Mouse (Mus musculus): ENCODE measurements around the gene Rexo2.

DNA sequence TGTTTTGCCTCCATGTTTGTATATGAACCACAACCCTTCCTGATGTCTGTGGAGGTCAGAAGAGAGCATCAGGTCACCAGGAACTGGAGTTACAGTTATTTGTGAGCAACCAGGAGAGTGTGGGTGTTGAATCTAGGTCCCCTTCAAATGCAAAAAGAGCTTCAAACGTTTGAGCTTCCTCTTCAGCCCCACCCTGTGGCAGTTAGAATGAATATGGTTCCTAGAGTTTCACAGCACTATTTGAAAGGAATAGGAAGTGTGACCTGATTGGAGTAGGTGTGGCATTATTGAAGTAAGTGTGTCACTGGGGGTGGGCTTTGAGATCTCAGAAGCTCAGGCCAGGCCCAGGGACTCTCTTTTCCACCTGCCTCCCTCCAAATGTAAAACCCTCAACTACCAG lies 45.1 kb upstream of the Rexo2 start:
- TF ChIP-seq CTCF (conservative IDR thresholded peaks at IDR 0.05; ENCODE audit: low read length) (no peak), POU5F1 (IDR thresholded peaks at IDR 0.05; ENCODE audit: borderline replicate concordance, low read length) (no peak), NANOG (IDR thresholded peaks at IDR 0.05; ENCODE audit: borderline replicate concordance, low read length) (no peak)
